Mouse (Mus musculus) liver, embryonic 15.5 days (tissue): ENCODE measurements around the gene Iah1. TPM values are rescaled to one million over a fixed set of nuclear protein-coding genes. Genes with fewer than 3 reads are reported as not detected.

ENCODE experiments used
- ATAC-seq: fragments of 200-750 bp; cut with Nextera tagmentation; 2 replicates; pipeline ENCODE4 v1.8.0; 2017; ENCODE audit warnings: moderate number of reproducible peaks, mild to moderate bottlenecking, moderate library complexity; ENCODE audit not compliant: insufficient read depth
- H3K27ac ChIP-seq: fragments of 300-500 bp; sonication (generic); replicated peaks from 2 replicates; pipeline ENCODE4 v1.5.1; 2015; ENCODE audit warnings: mild to moderate bottlenecking, inconsistent platforms
- H3K27me3 ChIP-seq: fragments of 300-500 bp; sonication (generic); 2 replicates; pipeline ENCODE4 v1.6.1; 2015; ENCODE audit warnings: mild to moderate bottlenecking, inconsistent platforms
- H3K36me3 ChIP-seq: fragments of 300-500 bp; sonication (generic); replicated peaks from 2 replicates; pipeline ENCODE4 v1.6.1; 2015; ENCODE audit warnings: moderate library complexity, mild to moderate bottlenecking, inconsistent platforms
- H3K4me1 ChIP-seq: fragments of 300-500 bp; sonication (generic); replicated peaks from 2 replicates; pipeline ENCODE4 v1.6.1; 2015; ENCODE audit warnings: inconsistent platforms
- H3K4me2 ChIP-seq: fragments of 300-500 bp; sonication (generic); 2 replicates; pipeline ENCODE4 v1.6.1; 2015; ENCODE audit warnings: moderate library complexity, mild to moderate bottlenecking, inconsistent platforms
- H3K4me3 ChIP-seq: fragments of 300-500 bp; sonication (generic); replicated peaks from 2 replicates; pipeline ENCODE4 v1.5.1; 2015; ENCODE audit warnings: mild to moderate bottlenecking, inconsistent platforms
- H3K9ac ChIP-seq: fragments of 300-500 bp; sonication (generic); 2 replicates; pipeline ENCODE4 v1.6.1; 2015; ENCODE audit warnings: moderate library complexity, mild to moderate bottlenecking, inconsistent platforms
- H3K9me3 ChIP-seq: fragments of 300-500 bp; sonication (generic); replicated peaks from 2 replicates; pipeline ENCODE4 v1.6.1; 2016; ENCODE audit warnings: inconsistent platforms
- WGBS: fragments of 180-500 bp; shearing (Covaris S2); methylation state at CpG from one replicate; pipeline ENCODE4 v1.1.7; 2015; ENCODE audit warnings: mixed read lengths; ENCODE audit not compliant: insufficient replicate concordance; 5-methylcytosine and 5-hydroxymethylcytosine counted together
- polyA plus RNA-seq: library from polyadenylated mRNA; unstranded; fragments of >200 nt; fragmentation: Nextera tagmentation; extraction: Ambion mirVana; gene quantifications from 2 replicates; pipeline ENCODE4 v1.2.1, GENCODE M21; 2015

Gene Iah1
- 39.6 and 41.8 TPM in 2 replicates for polyA plus RNA-seq

DNA sequence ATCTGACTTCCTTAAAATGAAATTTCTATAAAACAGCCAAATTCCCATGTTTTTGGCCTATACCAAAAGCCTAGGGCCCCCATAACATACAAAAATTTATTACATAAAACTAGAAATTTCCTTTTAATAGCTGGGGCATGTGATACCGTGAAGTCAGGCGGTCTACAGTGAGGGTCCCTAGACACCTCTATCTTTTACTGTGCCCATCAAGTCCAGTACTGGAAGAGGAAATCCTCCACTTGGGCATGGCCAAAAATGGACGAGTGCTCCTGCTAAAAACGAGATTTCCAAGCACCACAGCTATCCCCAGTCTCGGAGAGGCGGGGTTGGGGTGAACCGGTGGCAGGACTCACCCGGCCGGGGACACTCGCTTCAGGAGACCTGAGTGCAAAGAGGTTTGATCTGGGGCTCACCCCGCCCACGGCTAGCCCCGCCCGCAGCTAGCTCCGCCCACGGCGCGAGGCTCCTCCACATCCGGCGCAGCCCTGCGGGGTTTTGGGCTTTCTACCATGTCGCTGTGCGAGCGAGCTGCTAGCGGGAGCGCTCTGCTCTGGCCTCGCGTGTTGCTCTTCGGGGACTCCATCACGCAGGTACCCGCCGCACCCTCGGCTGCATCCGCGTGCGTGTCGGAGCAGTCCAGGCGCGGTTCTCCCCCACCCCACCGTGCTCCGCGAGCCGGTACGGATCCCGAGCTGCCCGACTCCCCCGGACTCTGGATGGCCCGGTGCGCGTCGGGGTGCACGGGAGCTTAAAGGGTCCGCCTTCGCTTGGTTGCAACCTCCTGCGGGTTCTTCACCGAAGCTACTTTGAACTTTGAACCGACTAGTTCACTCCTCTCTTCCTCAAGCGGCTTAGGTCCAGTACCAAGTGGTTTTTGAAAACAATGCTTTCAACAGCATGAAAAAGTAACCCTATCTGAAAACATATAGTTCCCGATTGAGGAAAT lies at the start of gene Iah1:
Iah1 (plus strand) TSS at position 467 of the 946 bp plus-strand sequence.
- Histone ChIP-seq H3K9ac (peak within 1 kb of the TSS; percentile 68), H3K9me3 (no peaks in the 10 kb centered on the region), H3K4me1 (peaks cover 32% of the 10 kb centered on the region), H3K4me3 (peak within 1 kb of the TSS; percentile 75), H3K36me3 (peaks cover 35% of the 10 kb centered on the region), H3K27me3 (no peaks in the 10 kb centered on the region), H3K27ac (peak within 1 kb of the TSS; percentile 73), H3K4me2 (peak within 1 kb of the TSS; percentile 79)
- WGBS, result 3% methylated on average over 59 of the region's 59 CpGs
- peak; percentile 92 for ATAC-seq

GRCm38 (mm10) chr12:21266784-21267098 lies 49.4 kb upstream of the Iah1 start:
- Histone ChIP-seq H3K4me2 (no peak overlapping the region), H3K27me3 (no peaks in the 10 kb centered on the region), H3K4me1 (peaks cover 18% of the 10 kb centered on the region), H3K4me3 (no peak overlapping the region), H3K36me3 (peaks cover 17% of the 10 kb centered on the region), H3K9me3 (no peaks in the 10 kb centered on the region), H3K27ac (no peak overlapping the region), H3K9ac (no peak overlapping the region)
- WGBS, result 68% methylated on average over 2 of the region's 2 CpGs
- no peak for ATAC-seq

GRCm38 (mm10) chr12:21268083-21268616 lies 48.0 kb upstream of the Iah1 start:
- Histone ChIP-seq H3K9me3 (no peaks in the 10 kb centered on the region), H3K27ac (no peak overlapping the region), H3K27me3 (no peaks in the 10 kb centered on the region), H3K4me3 (no peak overlapping the region), H3K4me2 (no peak overlapping the region), H3K4me1 (peaks cover 18% of the 10 kb centered on the region), H3K9ac (no peak overlapping the region), H3K36me3 (peaks cover 24% of the 10 kb centered on the region)
- 81% methylated on average over 8 of the region's 8 CpGs for WGBS
- ATAC-seq, result no peak

GRCm38 (mm10) chr12:21274446-21274845 lies 41.7 kb upstream of the Iah1 start:
- Histone ChIP-seq H3K4me1 (no peaks in the 10 kb centered on the region), H3K9me3 (no peaks in the 10 kb centered on the region), H3K27ac (no peak overlapping the region), H3K4me3 (no peak overlapping the region), H3K9ac (no peak overlapping the region), H3K27me3 (no peaks in the 10 kb centered on the region), H3K36me3 (peaks cover 25% of the 10 kb centered on the region), H3K4me2 (no peak overlapping the region)
- ATAC-seq, result no peak
- WGBS, result 69% methylated on average over 7 of the region's 7 CpGs

GRCm38 (mm10) chr12:21277352-21277864 lies 38.8 kb upstream of the Iah1 start:
- no peak for ATAC-seq
- H3K36me3 ChIP-seq, result 0 out of 2 replicates have a peak, but pooled peaks cover 5% of the 10 kb centered on the region
- whole genome bisulfite sequencing, result 47% methylated on average over 1 of the region's 1 CpGs
- H3K27me3 ChIP-seq, result no peaks in the 10 kb centered on the region
- H3K4me3 ChIP-seq, result no peak overlapping the region
- H3K4me1 ChIP-seq, result no peaks in the 10 kb centered on the region
- H3K9me3 ChIP-seq, result no peaks in the 10 kb centered on the region
- H3K4me2 ChIP-seq, result no peak overlapping the region
- no peak overlapping the region for H3K9ac ChIP-seq
- no peak overlapping the region for H3K27ac ChIP-seq

- Histone ChIP-seq H3K4me2 (peak within 1 kb of the TSS; percentile 83), H3K4me1 (peaks cover 21% of the 10 kb centered on the region), H3K27me3 (no peaks in the 10 kb centered on the region), H3K9me3 (no peaks in the 10 kb centered on the region), H3K9ac (peak within 1 kb of the TSS; percentile 77), H3K27ac (peak within 1 kb of the TSS; percentile 81), H3K36me3 (0 out of 2 replicates have a peak, but pooled peaks cover 5% of the 10 kb centered on the region), H3K4me3 (peak within 1 kb of the TSS; percentile 76)
- WGBS, result 57% methylated on average over 11 of the region's 11 CpGs
- no peak for ATAC-seq
These were observed 31.3 kb upstream of the Iah1 start, which contains the start of gene Cpsf3 for GRCm38 (mm10) chr12:21284761-21285441. Gene Cpsf3, plus strand, starts transcription at chr12:21285391.

GRCm38 (mm10) chr12:21285508-21286242 lies 30.5 kb upstream of the Iah1 start:
- peak; percentile 78 for ATAC-seq
- H3K4me1 ChIP-seq, result peaks cover 21% of the 10 kb centered on the region
- H3K27me3 ChIP-seq, result no peaks in the 10 kb centered on the region
- H3K9me3 ChIP-seq, result no peaks in the 10 kb centered on the region
- H3K4me3 ChIP-seq, result peak overlapping the region; percentile 76
- WGBS, result under 1% methylated on average over 47 of the region's 47 CpGs
- H3K4me2 ChIP-seq, result peak overlapping the region; percentile 83
- peak overlapping the region; percentile 77 for H3K9ac ChIP-seq
- H3K36me3 ChIP-seq, result 0 out of 2 replicates have a peak, but pooled peaks cover 13% of the 10 kb centered on the region
- peak overlapping the region; percentile 73 for H3K27ac ChIP-seq

DNA sequence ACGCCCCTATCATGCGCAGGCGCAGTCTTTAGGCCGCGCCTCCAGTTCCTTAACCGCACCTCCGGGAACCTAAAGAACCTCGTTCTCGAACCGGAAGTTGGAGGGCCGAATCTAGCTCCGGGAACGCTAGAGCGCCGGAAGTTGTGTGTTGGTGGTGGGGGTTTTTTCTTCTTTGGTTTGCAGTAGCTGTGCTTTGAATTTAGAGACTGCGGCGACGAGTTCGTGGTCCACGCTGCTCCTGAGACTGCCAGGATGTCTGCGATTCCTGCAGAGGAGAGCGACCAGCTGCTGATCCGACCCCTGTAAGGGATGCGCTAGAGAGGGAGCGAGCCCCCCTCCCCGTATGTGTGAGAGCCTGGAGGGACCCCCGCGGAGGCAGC lies 30.0 kb upstream of the Iah1 start, which contains the start of gene Itgb1bp1:
Itgb1bp1 (minus strand) TSS at position 42 of the 380 bp plus-strand sequence.
- peak within 1 kb of the TSS; percentile 83 for H3K4me2 ChIP-seq
- peaks cover 17% of the 10 kb centered on the region; the same call in 1 of the 2 replicates for H3K36me3 ChIP-seq
- H3K4me1 ChIP-seq, result peaks cover 21% of the 10 kb centered on the region

DNA sequence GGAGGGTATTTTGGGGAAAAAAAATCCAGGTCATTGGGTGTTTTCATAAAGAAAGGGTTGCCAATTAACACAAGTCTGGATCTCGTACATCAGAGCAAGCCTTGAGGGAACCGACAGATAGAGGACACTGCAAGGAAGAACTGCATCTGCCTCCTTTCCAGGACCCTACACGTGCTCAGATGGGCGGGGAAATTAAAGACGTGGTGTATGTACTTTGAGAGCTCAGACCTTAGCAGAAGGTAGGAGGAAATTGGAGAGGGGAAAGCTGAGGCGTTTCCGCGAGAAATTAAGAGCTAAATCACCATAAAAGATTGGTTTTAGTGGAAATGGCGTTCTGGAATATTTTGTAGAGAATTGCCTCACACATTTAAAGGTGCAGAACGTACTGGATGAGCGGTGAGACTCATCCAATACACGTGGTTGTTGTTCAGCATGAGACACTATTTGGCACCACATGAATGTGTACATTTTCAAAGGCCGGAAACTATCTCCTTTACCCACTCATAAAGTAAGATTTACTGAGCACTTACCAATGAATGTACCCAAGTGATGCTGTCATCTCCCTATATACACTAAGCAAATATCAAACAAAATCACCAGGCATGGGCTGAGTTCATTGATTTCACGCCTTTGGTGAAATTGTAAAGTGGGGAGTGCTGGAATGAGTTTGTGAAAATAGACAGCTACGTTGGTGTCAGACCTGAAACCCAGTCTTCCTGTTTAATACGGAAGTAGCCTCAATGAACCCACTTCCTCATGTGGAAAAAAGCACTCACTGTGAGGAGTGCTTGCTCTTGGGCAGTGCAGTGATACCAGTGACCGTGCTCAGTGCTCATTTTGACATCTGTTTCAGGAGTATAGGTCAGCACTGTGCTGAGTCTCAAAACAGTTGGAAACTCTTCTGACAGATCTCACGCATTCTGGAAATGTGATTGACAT lies 29.2 kb upstream of the Iah1 start:
- Histone ChIP-seq H3K27me3 (no peaks in the 10 kb centered on the region), H3K9ac (peak overlapping the region; percentile 74), H3K4me1 (peaks cover 21% of the 10 kb centered on the region), H3K9me3 (no peaks in the 10 kb centered on the region), H3K4me3 (peak overlapping the region; percentile 76), H3K27ac (peak overlapping the region; percentile 81), H3K4me2 (peak overlapping the region; percentile 83), H3K36me3 (peaks cover 25% of the 10 kb centered on the region)
- 10% methylated on average over 18 of the region's 18 CpGs for WGBS
- ATAC-seq, result peak; percentile 25; the same call in 1 of the 2 replicates

More for the DNA sequence above, 30.0 kb upstream of the Iah1 start, which contains the start of gene Itgb1bp1:
- WGBS, result under 1% methylated on average over 28 of the region's 28 CpGs
- H3K27ac ChIP-seq, result peak within 1 kb of the TSS; percentile 81
- peak within 1 kb of the TSS; percentile 77 for H3K9ac ChIP-seq
- peak; percentile 88 for ATAC-seq
- H3K9me3 ChIP-seq, result no peaks in the 10 kb centered on the region
- H3K4me3 ChIP-seq, result peak within 1 kb of the TSS; percentile 76
- no peaks in the 10 kb centered on the region for H3K27me3 ChIP-seq
